ENCODE assay signal across 14 mouse cellular contexts in genomic region chr2:29716143-29716542, GRCm38 (mm10). TPM values are rescaled to one million over a fixed set of nuclear protein-coding genes. Genes with fewer than 3 reads are reported as not detected.
DNase-seq lines count a peak whose midpoint lies in the region; ATAC-seq and TF ChIP-seq lines count a peak whose summit lies in the region.
"Had no signal": no experiment of that assay in that cellular context is flagged by ENCODE, and none has a peak within 500 bp of the region (broad histone marks: within the 10 kb centered on the region; RNA-seq: fewer than 3 reads in every experiment).

No protein-coding gene starts in this region.

- no peaks in the 10 kb centered on the region for H3K79me2 ChIP-seq in heart, adult 2 months (replicated peaks; ENCODE audit: control insufficient read depth, insufficient read depth, low read length)

- TF ChIP-seq EP300 in heart, adult 2 months (IDR thresholded peaks at IDR 0.05; ENCODE audit: insufficient read depth, low read depth, low read length) = no peak

- H3K36me3 ChIP-seq in heart, embryonic 14.5 days (ENCODE audit: control insufficient read depth, insufficient read depth, low read length) = peaks cover 55% of the 10 kb centered on the region
- no peaks in the 10 kb centered on the region for H3K36me3 ChIP-seq in heart, adult 2 months (ENCODE audit: control insufficient read depth, insufficient read depth, low read length)
- peaks cover 18% of the 10 kb centered on the region for H3K36me3 ChIP-seq in lung, embryonic 15.5 days
- H3K36me3 ChIP-seq in small intestine, adult 2 months (ENCODE audit: control insufficient read depth, insufficient read depth, low read length) = peaks cover 29% of the 10 kb centered on the region
- H3K36me3 ChIP-seq in midbrain, postnatal 0 days (ENCODE audit: insufficient read depth, low read length) = peaks cover 39% of the 10 kb centered on the region

- H3K9ac ChIP-seq in heart, embryonic 14.5 days (ENCODE audit: low read length) = peak overlapping the region; percentile 52
- no peak overlapping the region for H3K9ac ChIP-seq in heart, adult 2 months (ENCODE audit: low read depth, low read length)
- H3K9ac ChIP-seq in lung, embryonic 15.5 days = no peak overlapping the region
- no peak overlapping the region for H3K9ac ChIP-seq in midbrain, postnatal 0 days (replicated peaks; ENCODE audit: low read length, poor library complexity, severe bottlenecking)
- H3K9ac ChIP-seq: midbrain, embryonic 12.5 days had no signal

- intact Hi-C loops in heart, adult 2 months (cut with DNase I) = no loop called here

- peak; percentile 4; the same call in 1 of the 2 replicates for ATAC-seq in heart, embryonic 14.5 days (ENCODE audit: insufficient number of reproducible peaks, insufficient read depth, low FRiP score, low read depth)
- ATAC-seq in lung, embryonic 15.5 days (ENCODE audit: borderline replicate concordance, extremely low read depth, low FRiP score, low TSS enrichment) = no peak
- no peak for ATAC-seq in midbrain, postnatal 0 days (ENCODE audit: low FRiP score)

- no peak for TF ChIP-seq POLR2A in heart, adult 2 months (IDR thresholded peaks at IDR 0.05; ENCODE audit: insufficient read depth, low read depth, low read length)
- TF ChIP-seq POLR2A in embryonic fibroblast, embryonic 13.5 days (IDR thresholded peaks at IDR 0.05; ENCODE audit: low read depth, low read length) = no peak
- no peak for TF ChIP-seq POLR2A in small intestine, adult 2 months (IDR thresholded peaks at IDR 0.05; ENCODE audit: low read depth, low read length)

- peaks cover 45 to 61% of the 10 kb centered on the region in 2 experiments for H3K4me1 ChIP-seq in heart, embryonic 14.5 days (ENCODE audit: control insufficient read depth in 2 of 2, insufficient read depth in 2 of 2, low read length in 2 of 2)
- peaks cover 2% of the 10 kb centered on the region; the same call in 1 of the 2 replicates for H3K4me1 ChIP-seq in heart, adult 2 months (ENCODE audit: control insufficient read depth, insufficient read depth, low read length)
- peaks cover 24% of the 10 kb centered on the region for H3K4me1 ChIP-seq in lung, embryonic 15.5 days
- peaks cover 22% of the 10 kb centered on the region for H3K4me1 ChIP-seq in embryonic fibroblast, embryonic 13.5 days (ENCODE audit: control insufficient read depth, insufficient read depth, low read length)
- H3K4me1 ChIP-seq in small intestine, adult 2 months (ENCODE audit: control insufficient read depth, insufficient read depth, insufficient read length, low read length) = no peaks in the 10 kb centered on the region
- no peaks in the 10 kb centered on the region for H3K4me1 ChIP-seq in midbrain, postnatal 0 days (ENCODE audit: insufficient read depth, low read length)

- no peak for TF ChIP-seq CTCF in heart, adult 2 months (IDR thresholded peaks at IDR 0.05)
- no peak for TF ChIP-seq CTCF in embryonic fibroblast, embryonic 13.5 days (IDR thresholded peaks at IDR 0.05; ENCODE audit: borderline replicate concordance, insufficient read depth, low read length)
- no peak for TF ChIP-seq CTCF in small intestine, adult 2 months (IDR thresholded peaks at IDR 0.05; ENCODE audit: extremely low read depth, insufficient read length, insufficient replicate concordance, low read depth, low read length)
- no peak for TF ChIP-seq CTCF in midbrain, postnatal 0 days (IDR thresholded peaks at IDR 0.05)

- no peak for DNase-seq in heart, adult 2 months
- no peak for DNase-seq in lung, adult 18-20 months
- no peak for DNase-seq in midbrain, postnatal 0 days (ENCODE audit: low spot score)
- DNase-seq in B cell, adult 2 months = no peak
- DNase-seq: adrenal gland, postnatal 14 days; cerebellum, postnatal 14 days had no signal

- H3K27ac ChIP-seq in heart, embryonic 14.5 days (replicated peaks in 1 of 2; ENCODE audit: control insufficient read depth in 1 of 2, insufficient read depth in 1 of 2, low read depth in 2 of 2, low read length in 2 of 2) = peak overlapping the region; percentile 94 to 98
- no peak overlapping the region; the same call in none of the 2 replicates for H3K27ac ChIP-seq in heart, adult 2 months
- peak overlapping the region; percentile 92 for H3K27ac ChIP-seq in lung, embryonic 15.5 days
- H3K27ac ChIP-seq in embryonic fibroblast, embryonic 13.5 days (ENCODE audit: insufficient read depth, low read length) = peak overlapping the region; percentile 83
- peak overlapping the region; percentile 21; the same call in 1 of the 2 replicates for H3K27ac ChIP-seq in small intestine, adult 2 months (ENCODE audit: insufficient read depth, low read depth, low read length)
- no peak overlapping the region for H3K27ac ChIP-seq in midbrain, postnatal 0 days (ENCODE audit: low read depth, low read length)
- H3K27ac ChIP-seq: midbrain, embryonic 12.5 days had no signal

- H3K9me3 ChIP-seq in heart, embryonic 14.5 days (ENCODE audit: control insufficient read depth, low read length) = no peaks in the 10 kb centered on the region
- H3K9me3 ChIP-seq in lung, embryonic 15.5 days = no peaks in the 10 kb centered on the region
- no peaks in the 10 kb centered on the region for H3K9me3 ChIP-seq in midbrain, postnatal 0 days (ENCODE audit: low read length)
- H3K9me3 ChIP-seq: midbrain, embryonic 12.5 days had no signal

- H3K27me3 ChIP-seq in heart, embryonic 14.5 days (ENCODE audit: control insufficient read depth, insufficient read depth, low read length) = no peaks in the 10 kb centered on the region
- H3K27me3 ChIP-seq in heart, adult 2 months (ENCODE audit: control insufficient read depth, insufficient read depth, low read length) = no peaks in the 10 kb centered on the region
- no peaks in the 10 kb centered on the region for H3K27me3 ChIP-seq in lung, embryonic 15.5 days
- H3K27me3 ChIP-seq in small intestine, adult 2 months (ENCODE audit: control insufficient read depth, insufficient read depth, low read length) = no peaks in the 10 kb centered on the region
- no peaks in the 10 kb centered on the region for H3K27me3 ChIP-seq in midbrain, postnatal 0 days (ENCODE audit: insufficient read depth, low read length)
- H3K27me3 ChIP-seq: midbrain, embryonic 12.5 days had no signal

- no peak overlapping the region for H3K4me3 ChIP-seq in heart, embryonic 14.5 days (ENCODE audit: control insufficient read depth in 1 of 2, insufficient read depth in 1 of 2, low read depth in 1 of 2, low read length in 2 of 2)
- H3K4me3 ChIP-seq in heart, adult 2 months = no peak overlapping the region
- no peak overlapping the region for H3K4me3 ChIP-seq in lung, embryonic 15.5 days
- H3K4me3 ChIP-seq in embryonic fibroblast, embryonic 13.5 days (ENCODE audit: insufficient read depth, low read length) = no peak overlapping the region
- no peak overlapping the region for H3K4me3 ChIP-seq in small intestine, adult 2 months (ENCODE audit: low read depth, low read length)
- no peak overlapping the region for H3K4me3 ChIP-seq in midbrain, postnatal 0 days (ENCODE audit: low read depth, low read length)
- H3K4me3 ChIP-seq: midbrain, embryonic 12.5 days had no signal

- H3K4me2 ChIP-seq in heart, embryonic 14.5 days (ENCODE audit: low read length) = peak overlapping the region; percentile 51
- H3K4me2 ChIP-seq in lung, embryonic 15.5 days = no peak overlapping the region; the same call in 1 of the 2 replicates
- no peak overlapping the region for H3K4me2 ChIP-seq in midbrain, postnatal 0 days (ENCODE audit: low read depth, low read length, poor library complexity, severe bottlenecking)
- H3K4me2 ChIP-seq: midbrain, embryonic 12.5 days had no signal

- 12% methylated on average over 7 of the region's 7 CpGs for WGBS in heart, embryonic 14.5 days
- 42% methylated on average over 7 of the region's 7 CpGs for WGBS in heart, adult 2 months
- 19% methylated on average over 7 of the region's 7 CpGs for WGBS in lung, embryonic 15.5 days
- WGBS in small intestine, adult 2 months = 62% methylated on average over 7 of the region's 7 CpGs
- WGBS in midbrain, postnatal 0 days = 46% methylated on average over 7 of the region's 7 CpGs

RNA-seq across cellular contexts. Expression of gene Gm13420, which starts 35.3 kb away (rescaled TPM):
- polyA plus RNA-seq in heart, embryonic 14.5 days (2014; fragmentation: Nextera tagmentation; extraction: Ambion mirVana) = not detected in 2 replicates
- not detected for total RNA-seq in heart, adult 2 months (2021)
- polyA plus RNA-seq in heart, adult 2 months (2012; rRNA removed) = not detected in 2 replicates
- polyA plus RNA-seq in lung, embryonic 15.5 days (2015; fragmentation: Nextera tagmentation; extraction: Ambion mirVana) = 1.7 TPM in 2 replicates
- polyA plus RNA-seq in embryonic fibroblast, embryonic 13.5 days (2011; ENCODE audit: insufficient read length, low read depth, missing spikeins) = not detected in 2 replicates
- 0.81 and 4.0 TPM in 2 replicates for polyA plus RNA-seq in small intestine, adult 2 months (2012; rRNA removed)
- 0.60 and 1.7 TPM in 2 replicates for total RNA-seq in midbrain, postnatal 0 days (2014; rRNA removed)
- 0.21 and 0.65 TPM in 2 replicates for polyA plus RNA-seq in midbrain, postnatal 0 days (2015; fragmentation: Nextera tagmentation; extraction: Ambion mirVana)
- total RNA-seq: adrenal gland, postnatal 14 days; MEL had no signal
- polyA plus RNA-seq: midbrain, embryonic 12.5 days had no signal

RNA-seq across cellular contexts. Expression of gene Gm13547, which starts 43.0 kb away (rescaled TPM):
- not detected in 2 replicates for polyA plus RNA-seq in heart, embryonic 14.5 days (2014; fragmentation: Nextera tagmentation; extraction: Ambion mirVana)
- not detected for total RNA-seq in heart, adult 2 months (2021)
- not detected in 2 replicates for polyA plus RNA-seq in heart, adult 2 months (2012; rRNA removed)
- polyA plus RNA-seq in lung, embryonic 15.5 days (2015; fragmentation: Nextera tagmentation; extraction: Ambion mirVana) = 0.28 TPM in 1 of 2 replicates, not detected in the other
- not detected in 2 replicates for polyA plus RNA-seq in embryonic fibroblast, embryonic 13.5 days (2011; ENCODE audit: insufficient read length, low read depth, missing spikeins)
- not detected in 2 replicates for polyA plus RNA-seq in small intestine, adult 2 months (2012; rRNA removed)
- total RNA-seq in midbrain, postnatal 0 days (2014; rRNA removed) = not detected in 2 replicates
- not detected in 2 replicates for polyA plus RNA-seq in midbrain, postnatal 0 days (2015; fragmentation: Nextera tagmentation; extraction: Ambion mirVana)
- total RNA-seq: adrenal gland, postnatal 14 days; MEL had no signal
- polyA plus RNA-seq: frontal cortex, adult 2 months; spleen, adult 2 months had no signal

Comparison
In these comparisons a context has a peak if more than half of its experiments do, and no peak if none do; other contexts are left out.
1. H3K27ac ChIP-seq: peak in heart, embryonic 14.5 days (2 of 2), lung, embryonic 15.5 days (single experiment), embryonic fibroblast, embryonic 13.5 days (single experiment) and small intestine, adult 2 months (single experiment); none in heart, adult 2 months (single experiment) and midbrain, postnatal 0 days (single experiment).